Mouse (Mus musculus) G1E (cell line): ENCODE data around the gene Sh3gl1.

Experiments used
- CTCF ChIP-seq: IDR thresholded peaks from 2 replicates; pipeline ENCODE4 v1.5.1; 2012; ENCODE audit warnings: low read depth, low read length, inconsistent platforms, mixed read lengths
- TAL1 ChIP-seq: conservative IDR thresholded peaks from 2 replicates; pipeline ENCODE4 v1.6.1; 2012; ENCODE audit warnings: low read depth, low read length, inconsistent platforms, mixed read lengths

- TF ChIP-seq CTCF, result no peak
- no peak for TF ChIP-seq TAL1
Observed at GRCm38 (mm10) chr17:56026881-56027280, 9.6 kb downstream of the Sh3gl1 start.
